Mouse (Mus musculus): ENCODE data around the gene Pacrg.

DNA sequence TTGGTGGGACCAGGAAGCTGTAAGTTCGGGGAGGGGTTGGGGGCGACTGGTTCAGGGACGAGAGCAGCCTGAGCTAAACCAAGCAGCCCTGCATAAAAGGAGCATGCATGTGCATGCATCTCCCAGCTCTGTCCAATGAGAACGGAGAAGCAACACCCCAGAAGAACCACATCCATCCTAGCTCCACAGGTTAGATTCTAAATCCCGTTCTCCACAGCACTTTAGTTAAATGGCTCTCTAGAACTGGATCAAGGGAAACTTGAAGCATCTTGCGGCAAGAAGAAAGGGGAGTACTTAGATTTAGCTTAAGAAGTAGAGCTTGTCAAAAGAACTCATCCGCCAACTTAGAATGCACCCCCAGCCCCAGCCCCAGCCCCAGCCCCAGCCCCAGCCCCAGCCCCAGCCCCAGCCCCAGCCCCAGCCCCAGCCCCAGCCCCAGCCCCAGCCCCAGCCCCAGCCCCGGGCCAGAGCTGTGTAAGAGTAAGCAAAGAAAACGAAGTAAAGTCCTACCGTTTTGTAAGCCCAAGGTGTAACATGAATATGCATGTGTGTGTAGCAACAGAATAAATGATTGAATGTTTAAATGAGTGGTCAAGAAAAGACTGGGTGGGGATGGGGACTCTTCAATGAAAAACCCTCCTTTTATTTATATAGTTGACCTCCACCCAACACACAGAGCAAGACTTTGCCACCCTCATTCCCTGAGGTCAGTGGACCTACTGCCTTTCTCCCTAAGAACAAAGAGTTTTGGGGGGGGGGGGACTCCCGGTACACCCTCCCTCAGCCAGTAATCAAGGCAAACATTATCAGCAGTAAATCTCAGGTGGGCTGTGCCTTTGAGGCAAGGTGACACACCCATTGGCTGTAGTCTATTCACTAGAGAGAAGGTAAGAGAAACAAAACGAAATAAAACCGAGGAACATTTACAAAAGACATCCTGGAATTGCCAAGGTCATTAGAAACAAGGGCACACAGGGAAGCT, 474.3 kb downstream of the Pacrg start:
- TF ChIP-seq EP300 (optimal IDR thresholded peaks at IDR 0.05) (no peak), CTCF (IDR thresholded peaks at IDR 0.05; ENCODE audit: low read depth) (no peak)

Data from stomach, postnatal 0 days (tissue).